Mouse (Mus musculus): ENCODE measurements at regions not wholly inside any gene's neighbourhood (a gene's known extent, or its start where the extent isn't known, plus 50 kb on each side); places are given as distances from the start of the nearest gene placed in this dataset.

- TF ChIP-seq CTCF (IDR thresholded peaks at IDR 0.05; ENCODE audit: low read depth, low read length) = no peak
- no peak for TF ChIP-seq POLR2A (IDR thresholded peaks at IDR 0.05; ENCODE audit: extremely low read depth, insufficient read depth, low read length)
- Histone ChIP-seq H3K27me3 (ENCODE audit: control insufficient read depth, insufficient read depth, low read length) (no peaks in the 10 kb centered on the region), H3K4me3 (ENCODE audit: insufficient read depth, low read depth, low read length) (no peak overlapping the region), H3K9ac (ENCODE audit: low read depth, low read length) (no peak overlapping the region), H3K36me3 (ENCODE audit: control insufficient read depth, insufficient read depth, low read length) (no peaks in the 10 kb centered on the region), H3K27ac (replicated peaks; ENCODE audit: insufficient read depth, low read depth, low read length) (no peak overlapping the region), H3K79me2 (ENCODE audit: control insufficient read depth, insufficient read depth, low read length) (no peaks in the 10 kb centered on the region), H3K4me1 (ENCODE audit: control insufficient read depth, insufficient read depth, low read length) (no peaks in the 10 kb centered on the region; the same call in 1 of the 2 replicates)
- 59% methylated on average over 5 of the region's 5 CpGs for WGBS
- peak; percentile 22 for DNase-seq (ENCODE audit: extremely low read depth, low read depth, low spot score)
Observed at GRCm38 (mm10) chr3:143586653-143587052, 618.4 kb downstream of the Lmo4 start.

- Histone ChIP-seq H3K27me3 (ENCODE audit: control insufficient read depth, insufficient read depth, low read length) (no peaks in the 10 kb centered on the region), H3K4me3 (ENCODE audit: insufficient read depth, low read depth, low read length) (no peak overlapping the region), H3K36me3 (ENCODE audit: control insufficient read depth, insufficient read depth, low read length) (no peaks in the 10 kb centered on the region), H3K9ac (ENCODE audit: low read depth, low read length) (no peak overlapping the region), H3K4me1 (ENCODE audit: control insufficient read depth, insufficient read depth, low read length) (no peaks in the 10 kb centered on the region; the same call in 1 of the 2 replicates), H3K79me2 (ENCODE audit: control insufficient read depth, insufficient read depth, low read length) (no peaks in the 10 kb centered on the region), H3K27ac (replicated peaks; ENCODE audit: insufficient read depth, low read depth, low read length) (no peak overlapping the region)
- DNase-seq (ENCODE audit: extremely low read depth, low read depth, low spot score) = no peak
- TF ChIP-seq POLR2A (IDR thresholded peaks at IDR 0.05; ENCODE audit: extremely low read depth, insufficient read depth, low read length) (no peak), CTCF (IDR thresholded peaks at IDR 0.05; ENCODE audit: low read depth, low read length) (no peak)
- 77% methylated on average over 6 of the region's 6 CpGs for WGBS
Observed at GRCm38 (mm10) chr3:143584692-143585603, 620.1 kb downstream of the Lmo4 start.

GRCm38 (mm10) chr3:143576338-143577007 lies 628.5 kb downstream of the Lmo4 start:
- Histone ChIP-seq H3K27ac (replicated peaks; ENCODE audit: insufficient read depth, low read depth, low read length) (no peak overlapping the region), H3K4me1 (ENCODE audit: control insufficient read depth, insufficient read depth, low read length) (no peaks in the 10 kb centered on the region), H3K9ac (ENCODE audit: low read depth, low read length) (no peak overlapping the region), H3K4me3 (ENCODE audit: insufficient read depth, low read depth, low read length) (no peak overlapping the region), H3K36me3 (ENCODE audit: control insufficient read depth, insufficient read depth, low read length) (no peaks in the 10 kb centered on the region), H3K27me3 (ENCODE audit: control insufficient read depth, insufficient read depth, low read length) (no peaks in the 10 kb centered on the region), H3K79me2 (ENCODE audit: control insufficient read depth, insufficient read depth, low read length) (no peaks in the 10 kb centered on the region)
- TF ChIP-seq POLR2A (IDR thresholded peaks at IDR 0.05; ENCODE audit: extremely low read depth, insufficient read depth, low read length) (no peak), CTCF (IDR thresholded peaks at IDR 0.05; ENCODE audit: low read depth, low read length) (no peak)
- 88% methylated on average over 7 of the region's 7 CpGs for WGBS
- DNase-seq (ENCODE audit: extremely low read depth, low read depth, low spot score) = no peak

GRCm38 (mm10) chr3:143575737-143576136 lies 629.3 kb downstream of the Lmo4 start:
- no peaks in the 10 kb centered on the region for H3K4me1 ChIP-seq (ENCODE audit: control insufficient read depth, insufficient read depth, low read length)
- H3K9ac ChIP-seq (ENCODE audit: low read depth, low read length) = no peak overlapping the region
- DNase-seq (ENCODE audit: extremely low read depth, low read depth, low spot score) = no peak
- H3K79me2 ChIP-seq (ENCODE audit: control insufficient read depth, insufficient read depth, low read length) = no peaks in the 10 kb centered on the region
- no peak overlapping the region for H3K27ac ChIP-seq (replicated peaks; ENCODE audit: insufficient read depth, low read depth, low read length)
- H3K27me3 ChIP-seq (ENCODE audit: control insufficient read depth, insufficient read depth, low read length) = no peaks in the 10 kb centered on the region
- 92% methylated on average over 8 of the region's 8 CpGs for WGBS
- no peak for TF ChIP-seq CTCF (IDR thresholded peaks at IDR 0.05; ENCODE audit: low read depth, low read length)
- no peak for TF ChIP-seq POLR2A (IDR thresholded peaks at IDR 0.05; ENCODE audit: extremely low read depth, insufficient read depth, low read length)
- H3K4me3 ChIP-seq (ENCODE audit: insufficient read depth, low read depth, low read length) = no peak overlapping the region
- no peaks in the 10 kb centered on the region for H3K36me3 ChIP-seq (ENCODE audit: control insufficient read depth, insufficient read depth, low read length)

- no peaks in the 10 kb centered on the region for H3K36me3 ChIP-seq (ENCODE audit: control insufficient read depth, insufficient read depth, low read length)
- no peak overlapping the region for H3K4me3 ChIP-seq (ENCODE audit: insufficient read depth, low read depth, low read length)
- no peak overlapping the region for H3K27ac ChIP-seq (replicated peaks; ENCODE audit: insufficient read depth, low read depth, low read length)
- no peaks in the 10 kb centered on the region for H3K4me1 ChIP-seq (ENCODE audit: control insufficient read depth, insufficient read depth, low read length)
- TF ChIP-seq CTCF (IDR thresholded peaks at IDR 0.05; ENCODE audit: low read depth, low read length) = no peak
- TF ChIP-seq POLR2A (IDR thresholded peaks at IDR 0.05; ENCODE audit: extremely low read depth, insufficient read depth, low read length) = no peak
- no peaks in the 10 kb centered on the region for H3K79me2 ChIP-seq (ENCODE audit: control insufficient read depth, insufficient read depth, low read length)
- no peaks in the 10 kb centered on the region for H3K27me3 ChIP-seq (ENCODE audit: control insufficient read depth, insufficient read depth, low read length)
- WGBS = 68% methylated on average over 10 of the region's 10 CpGs
- DNase-seq (ENCODE audit: extremely low read depth, low read depth, low spot score) = no peak
- H3K9ac ChIP-seq (ENCODE audit: low read depth, low read length) = no peak overlapping the region
Observed at GRCm38 (mm10) chr3:143574035-143574864, 630.8 kb downstream of the Lmo4 start.

Measured in liver, adult 2 months (tissue).